Mouse (Mus musculus) embryo, embryonic 10 days (tissue): ENCODE data around the gene Slc20a1.
A peak's percentile ranks its signal among the peaks of the same experiment; 100 is the strongest.

Experiments used
- DNase-seq: peaks from one replicate; pipeline ENCODE4 v3.0.0-alpha.2; 2015; ENCODE audit warnings: low spot score

The Slc20a1 gene

GRCm38 (mm10) chr2:129186291-129186919 lies 12.2 kb upstream of the Slc20a1 start:
- no peak for DNase-seq

DNA sequence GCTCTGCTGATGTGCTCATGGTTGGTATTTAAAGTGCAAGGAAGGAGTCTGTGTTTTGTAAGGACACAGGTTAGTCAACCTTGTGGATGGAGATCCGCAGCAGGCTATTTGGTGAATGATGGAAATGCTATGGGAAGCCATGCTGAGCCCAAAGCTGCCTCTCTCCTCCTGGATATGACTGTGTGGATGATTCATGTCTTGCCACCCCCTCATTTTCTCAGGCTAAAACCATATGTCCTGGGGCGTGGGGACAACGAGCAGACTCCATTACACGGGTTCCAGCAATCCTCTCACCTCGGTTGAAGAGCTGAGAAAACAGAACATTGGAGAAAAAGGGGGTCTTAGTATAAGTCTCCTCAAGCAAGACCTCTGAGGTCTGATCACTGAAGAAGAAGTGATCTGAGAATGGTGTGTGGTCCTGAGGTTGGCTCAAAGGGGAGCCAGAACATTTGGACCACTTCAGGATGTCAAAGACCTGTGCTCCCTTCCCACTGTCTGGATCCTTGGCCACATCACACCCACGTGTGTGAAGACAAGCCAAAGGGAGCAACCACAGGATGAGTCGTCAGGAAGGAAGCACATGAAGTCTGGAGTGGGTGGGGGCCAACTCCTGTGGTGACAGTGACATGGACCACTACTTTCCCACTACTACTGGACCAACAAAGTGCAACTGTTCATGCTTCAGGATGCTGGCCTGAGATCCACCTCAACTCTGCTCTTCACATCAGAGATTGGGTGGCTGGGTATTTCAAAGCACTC lies 6.0 kb upstream of the Slc20a1 start:
- DNase-seq: no peak

DNA sequence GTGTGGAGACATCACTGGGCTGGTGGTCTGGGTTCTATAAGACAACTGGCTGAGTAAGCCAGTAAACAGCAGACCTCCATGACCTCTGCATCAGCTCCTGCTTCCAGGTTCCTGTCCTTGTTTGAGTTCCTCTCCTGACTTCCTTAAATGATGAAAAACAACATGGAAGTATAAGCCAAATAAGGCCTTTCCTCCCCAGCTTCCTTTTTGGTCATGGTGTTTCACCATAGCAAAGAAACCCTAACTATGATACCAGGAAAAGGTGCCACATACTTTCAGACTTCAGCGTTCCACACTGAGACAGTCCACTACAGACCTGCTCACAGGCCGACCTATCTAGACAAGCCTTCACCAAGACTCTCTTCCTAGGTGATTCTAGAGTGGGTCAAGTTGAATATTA lies 2.2 kb upstream of the Slc20a1 start:
- DNase-seq: no peak

- DNase-seq: no peak
These were observed 1.4 kb upstream of the Slc20a1 start for GRCm38 (mm10) chr2:129197197-129197596.

GRCm38 (mm10) chr2:129197843-129198435 lies 625 bp upstream of the Slc20a1 start:
- peak; percentile 52 for DNase-seq

DNA sequence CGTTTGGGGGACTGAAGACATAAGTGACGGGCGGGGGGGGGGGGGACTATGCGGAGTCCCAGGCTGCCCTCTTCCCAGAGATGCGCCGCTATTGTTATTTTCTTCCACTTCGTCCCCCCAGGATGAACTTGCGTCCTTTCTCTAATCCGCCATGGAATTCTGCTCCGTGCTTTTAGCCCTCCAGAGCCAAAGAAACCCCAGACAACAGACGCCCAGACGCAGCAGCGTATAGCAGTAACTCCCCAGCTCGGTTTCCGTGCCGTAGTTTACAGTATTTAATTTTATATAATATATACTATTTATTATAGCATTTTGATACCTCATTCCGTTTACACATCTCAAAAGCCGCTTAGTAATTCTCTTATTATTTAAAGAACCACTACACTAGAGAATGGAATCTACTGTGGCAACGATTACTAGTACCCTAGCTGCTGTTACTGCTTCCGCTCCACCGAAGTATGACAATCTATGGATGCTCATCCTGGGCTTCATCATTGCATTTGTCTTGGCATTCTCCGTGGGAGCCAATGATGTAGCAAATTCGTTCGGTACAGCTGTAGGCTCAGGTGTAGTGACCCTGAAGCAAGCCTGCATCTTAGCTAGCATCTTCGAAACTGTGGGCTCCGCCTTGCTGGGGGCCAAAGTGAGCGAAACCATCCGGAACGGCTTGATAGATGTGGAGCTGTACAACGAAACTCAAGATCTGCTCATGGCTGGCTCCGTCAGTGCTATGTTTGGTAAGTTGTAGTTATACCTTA lies 943 bp downstream of the Slc20a1 start:
- DNase-seq: peak; percentile 23

GRCm38 (mm10) chr2:129205000-129205399 lies 6.4 kb downstream of the Slc20a1 start:
- no peak for DNase-seq

- DNase-seq: peak; percentile 22
These were observed 8.3 kb downstream of the Slc20a1 start for GRCm38 (mm10) chr2:129206824-129207223.

DNA sequence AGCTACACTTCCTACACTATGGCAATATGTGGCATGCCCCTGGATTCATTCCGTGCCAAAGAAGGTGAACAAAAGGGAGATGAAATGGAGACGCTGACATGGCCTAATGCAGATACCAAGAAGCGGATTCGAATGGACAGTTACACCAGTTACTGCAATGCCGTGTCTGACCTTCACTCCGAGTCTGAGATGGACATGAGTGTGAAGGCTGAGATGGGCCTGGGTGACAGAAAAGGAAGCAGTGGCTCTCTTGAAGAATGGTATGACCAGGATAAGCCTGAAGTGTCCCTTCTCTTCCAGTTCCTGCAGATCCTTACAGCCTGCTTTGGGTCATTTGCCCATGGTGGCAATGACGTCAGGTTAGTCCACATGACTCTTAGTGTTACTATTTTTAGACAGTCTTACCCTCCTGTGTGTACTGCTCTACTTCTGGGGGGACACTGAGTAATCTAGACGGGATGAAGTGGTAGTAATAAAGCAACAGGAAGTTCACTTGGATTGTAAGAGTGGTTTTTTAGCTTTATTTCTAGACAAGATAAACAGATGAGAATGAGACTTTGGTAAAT lies 9.7 kb downstream of the Slc20a1 start:
- DNase-seq: no peak

GRCm38 (mm10) chr2:129210089-129210749 lies 11.7 kb downstream of the Slc20a1 start:
- DNase-seq: no peak

DNA sequence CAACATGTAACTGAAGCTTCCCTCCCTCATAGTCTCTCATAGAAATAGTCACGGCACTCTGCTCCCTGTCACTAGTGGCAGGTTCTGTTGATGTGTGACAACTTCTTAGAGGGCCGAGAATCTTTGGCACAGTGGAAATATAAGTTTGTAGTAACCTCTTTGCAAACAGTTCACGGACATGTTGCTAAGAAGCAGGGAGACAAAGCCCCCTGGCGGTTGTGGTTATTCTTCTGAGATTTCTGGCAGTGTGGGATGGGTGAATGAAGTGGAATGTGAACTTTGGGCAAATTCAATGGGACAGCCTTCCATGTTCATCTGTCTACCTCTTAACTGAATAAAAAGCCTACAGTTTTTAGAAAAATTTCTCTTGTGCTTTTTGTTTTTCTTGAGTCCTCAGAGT lies 12.7 kb downstream of the Slc20a1 start:
- no peak for DNase-seq

DNA sequence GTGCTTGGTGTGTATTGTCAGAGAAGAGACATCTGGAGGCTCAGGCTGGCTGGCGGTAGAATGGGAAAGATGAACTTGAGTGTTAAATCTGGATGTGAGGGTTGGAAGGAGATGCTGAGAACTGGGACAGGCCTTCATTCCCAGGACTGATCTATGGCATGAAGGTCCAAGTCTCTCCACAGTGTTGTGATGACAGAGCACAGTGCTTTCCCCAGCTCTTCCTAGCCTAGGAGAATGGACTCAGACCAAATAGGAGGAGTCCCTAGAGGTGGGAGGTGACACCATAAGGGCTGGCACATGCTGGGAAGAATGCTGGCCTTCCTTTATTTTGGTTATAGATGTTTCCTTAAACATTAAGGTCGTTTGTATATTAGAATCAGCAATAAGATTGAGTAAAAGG lies 13.4 kb downstream of the Slc20a1 start:
- no peak for DNase-seq

DNA sequence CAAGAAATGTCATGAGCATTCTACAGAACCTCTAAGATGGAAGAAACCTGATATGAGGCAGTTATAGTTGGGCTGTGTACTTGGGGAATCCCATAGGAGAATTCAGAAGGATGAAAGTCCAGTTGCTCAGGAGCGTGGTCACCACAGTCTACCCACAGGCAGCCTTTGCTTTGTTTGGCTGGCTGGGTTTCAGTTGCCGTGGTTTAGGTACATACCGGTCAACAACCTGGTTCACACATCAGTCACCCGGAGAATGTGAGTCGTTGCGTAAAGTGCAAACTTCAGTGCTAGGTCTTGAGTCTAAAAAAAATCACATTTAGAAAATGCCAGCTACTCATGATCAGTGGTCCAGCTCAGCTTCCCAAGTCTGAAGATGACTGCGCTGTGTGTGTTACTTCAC lies 14.0 kb downstream of the Slc20a1 start:
- no peak for DNase-seq

DNA sequence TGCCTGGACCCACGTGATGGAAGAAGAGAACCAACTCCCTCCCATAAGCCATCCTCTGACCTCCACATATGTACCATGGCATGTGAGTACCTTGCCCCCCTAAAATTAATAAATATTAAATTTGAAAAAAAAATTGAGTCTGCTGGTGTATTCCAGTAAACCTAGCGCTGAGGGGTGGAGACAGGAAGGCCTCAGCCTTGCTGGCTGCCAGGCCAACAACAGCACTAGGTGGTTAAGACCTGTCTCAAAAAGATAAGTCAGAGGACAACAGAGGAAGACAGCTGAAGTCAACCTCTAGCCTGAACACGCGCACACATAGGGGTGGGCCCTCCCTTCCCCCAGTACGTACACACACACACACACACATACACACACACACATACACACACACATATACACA lies 16.2 kb downstream of the Slc20a1 start:
- no peak for DNase-seq

GRCm38 (mm10) chr2:129217612-129218185 lies 19.1 kb downstream of the Slc20a1 start:
- DNase-seq: no peak

DNA sequence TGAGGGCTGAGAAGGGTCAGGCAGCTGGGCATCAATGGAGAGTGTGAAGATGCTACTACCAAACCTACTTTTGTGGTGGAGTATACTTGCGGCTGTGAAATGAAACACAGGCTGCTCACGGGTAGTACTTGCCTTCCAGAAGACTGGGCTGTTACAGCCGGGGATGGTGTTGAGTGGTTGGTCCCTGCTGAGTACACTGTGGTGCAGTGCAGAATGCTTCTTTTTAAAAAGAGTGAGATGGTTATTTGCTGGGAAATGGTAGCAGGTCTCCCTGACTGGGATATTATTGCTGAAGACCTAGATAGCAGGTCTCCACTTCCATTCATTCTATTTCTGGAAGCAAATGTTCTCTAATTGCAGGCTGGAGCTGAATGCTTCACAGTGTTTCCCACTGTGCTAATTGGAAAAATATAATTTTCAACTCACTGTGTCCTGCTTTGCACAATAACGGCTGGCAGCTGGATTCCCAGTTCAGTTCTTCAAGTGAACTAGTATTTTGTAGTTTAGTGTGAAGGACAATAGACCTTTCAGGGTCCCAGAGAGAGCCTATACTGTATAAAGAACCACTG lies 20.1 kb downstream of the Slc20a1 start:
- DNase-seq: no peak

- no peak for DNase-seq
These were observed 22.6 kb downstream of the Slc20a1 start for GRCm38 (mm10) chr2:129221097-129221632.

GRCm38 (mm10) chr2:129224178-129224577 lies 25.6 kb downstream of the Slc20a1 start:
- DNase-seq: no peak

DNA sequence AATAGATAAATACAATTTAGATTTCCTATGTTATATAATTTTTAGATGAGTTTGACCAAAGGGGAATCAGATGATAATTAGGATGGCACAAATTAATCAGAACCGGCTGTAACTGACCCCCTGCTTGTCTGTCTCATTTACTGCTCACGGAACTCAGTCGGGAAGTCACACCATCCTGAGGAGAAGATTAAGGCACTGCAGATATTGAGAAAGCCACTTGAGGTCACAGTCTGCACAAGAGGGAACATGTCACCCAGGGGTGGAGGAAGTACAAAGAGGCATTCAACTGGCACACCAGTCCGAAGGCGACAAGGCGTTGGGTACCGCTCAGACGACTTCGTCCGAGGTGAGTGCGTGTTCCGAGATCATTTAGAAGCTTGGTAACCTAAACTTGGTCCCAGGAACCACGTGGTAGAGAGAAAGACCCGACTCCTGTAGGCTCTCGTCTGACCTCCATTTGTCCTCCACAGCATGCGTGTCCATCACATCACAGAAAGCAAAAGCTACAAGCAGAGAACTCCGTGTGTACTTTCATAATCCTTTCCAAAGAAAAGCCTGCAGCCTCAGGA lies 26.8 kb downstream of the Slc20a1 start:
- no peak for DNase-seq

DNA sequence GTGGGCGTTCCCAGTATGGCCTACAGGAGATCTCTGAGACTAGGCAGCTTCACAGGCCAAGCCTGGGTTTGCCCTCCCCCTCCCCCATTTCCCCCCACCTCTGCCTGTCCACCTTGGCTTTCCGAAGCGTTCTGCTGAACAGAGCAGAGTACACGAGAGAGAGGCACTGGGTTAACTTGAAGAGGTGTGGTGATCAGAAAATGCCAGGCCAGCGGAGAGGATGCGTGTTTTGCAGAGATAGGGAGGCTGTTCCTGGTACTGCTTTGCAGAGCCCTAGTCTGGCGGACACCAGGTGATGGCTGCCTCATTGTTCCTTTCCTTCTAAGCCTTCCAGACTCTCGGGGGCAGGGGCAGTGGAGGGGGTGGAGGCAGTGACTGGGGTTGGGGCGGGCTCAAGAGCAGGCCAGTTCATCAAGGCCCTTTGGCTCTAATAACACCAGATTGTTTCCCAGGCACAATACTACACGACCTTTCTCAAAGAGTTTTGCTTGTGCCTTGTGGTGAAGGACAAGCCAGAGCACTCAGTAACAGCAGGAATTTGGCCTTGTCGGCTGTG lies 27.8 kb downstream of the Slc20a1 start:
- no peak for DNase-seq
